Mouse (Mus musculus): ENCODE data around the gene Fam107a. TPM values are rescaled to one million over a fixed set of nuclear protein-coding genes. Genes with fewer than 3 reads are reported as not detected.
A peak's percentile ranks its signal among the peaks of the same experiment; 100 is the strongest.

Fam107a gene
- 155 TPM in 1 of 2 replicates, not detected in the other for polyA plus RNA-seq (2012; ENCODE audit: insufficient read depth, insufficient read length, low replicate concordance, missing spikeins)

- Histone ChIP-seq H3K27ac (ENCODE audit: insufficient read depth, low read depth, low read length) (no peak within 1 kb of the TSS), H3K4me1 (ENCODE audit: control insufficient read depth, insufficient read depth, low read length) (peaks cover 10% of the 10 kb centered on the region), H3K4me3 (ENCODE audit: insufficient read depth, low read depth, low read length) (peak within 1 kb of the TSS; percentile 9; the same call in 1 of the 2 replicates)
- TF ChIP-seq POLR2A (IDR thresholded peaks at IDR 0.05; ENCODE audit: insufficient read depth, low read depth, low read length) (no peak), CTCF (IDR thresholded peaks at IDR 0.05; ENCODE audit: insufficient read depth, low read depth, low read length) (no peak)
- WGBS, result 26% methylated on average over 41 of the region's 41 CpGs
These were observed at the start of gene Fam107a for GRCm38 (mm10) chr14:8317194-8318097. TSS of gene Fam107a (minus strand) at chr14:8318023.

DNA sequence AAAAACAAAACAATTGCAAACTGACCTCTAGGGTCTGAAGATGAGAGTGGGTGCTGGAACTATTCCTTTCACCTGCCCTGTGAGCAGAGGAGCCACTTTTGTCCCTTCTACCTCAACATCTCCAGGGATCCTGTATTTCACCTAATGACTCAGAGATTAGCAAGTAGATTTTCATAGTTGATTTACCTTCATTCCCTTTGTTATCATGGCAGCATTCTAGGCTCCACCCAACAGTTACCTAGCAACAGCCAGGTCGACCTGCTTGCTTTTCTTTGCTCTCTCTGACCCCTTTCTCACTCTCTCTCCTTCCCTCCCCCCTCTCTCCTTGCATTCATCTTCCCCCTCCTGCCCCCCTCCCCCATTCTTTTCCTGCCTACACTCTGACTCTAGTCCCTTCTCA lies 49.3 kb upstream of the Fam107a start:
- H3K4me3 ChIP-seq (ENCODE audit: insufficient read depth, low read depth, low read length), result no peak overlapping the region
- 15% methylated on average over 1 of the region's 1 CpGs for WGBS
- H3K27ac ChIP-seq (ENCODE audit: insufficient read depth, low read depth, low read length), result no peak overlapping the region
- TF ChIP-seq POLR2A (IDR thresholded peaks at IDR 0.05; ENCODE audit: insufficient read depth, low read depth, low read length) (no peak), CTCF (IDR thresholded peaks at IDR 0.05; ENCODE audit: insufficient read depth, low read depth, low read length) (no peak)
- no peaks in the 10 kb centered on the region for H3K4me1 ChIP-seq (ENCODE audit: control insufficient read depth, insufficient read depth, low read length)

DNA sequence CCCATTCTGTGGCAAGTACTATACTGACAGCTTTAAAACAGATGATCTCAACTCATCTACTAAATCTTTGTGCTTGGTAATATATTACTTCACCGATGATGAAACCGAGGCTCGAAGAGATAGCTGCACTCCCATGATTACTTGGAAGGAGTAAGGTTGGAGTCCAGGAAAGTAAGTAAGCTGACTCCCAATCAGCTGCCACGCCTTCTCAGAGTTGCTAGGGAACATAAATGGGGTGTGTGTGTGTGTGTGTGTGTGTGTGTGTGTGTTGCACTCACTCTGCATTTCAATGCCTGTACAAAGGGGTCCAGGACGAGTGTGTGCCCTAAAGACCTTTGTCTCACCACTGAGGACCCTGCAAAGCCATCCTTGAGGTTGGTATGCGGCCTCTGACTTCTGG lies 48.0 kb upstream of the Fam107a start:
- H3K4me3 ChIP-seq (ENCODE audit: insufficient read depth, low read depth, low read length), result no peak overlapping the region
- 80% methylated on average over 6 of the region's 6 CpGs for WGBS
- no peaks in the 10 kb centered on the region for H3K4me1 ChIP-seq (ENCODE audit: control insufficient read depth, insufficient read depth, low read length)
- no peak overlapping the region for H3K27ac ChIP-seq (ENCODE audit: insufficient read depth, low read depth, low read length)
- TF ChIP-seq POLR2A (IDR thresholded peaks at IDR 0.05; ENCODE audit: insufficient read depth, low read depth, low read length), result no peak
- no peak for TF ChIP-seq CTCF (IDR thresholded peaks at IDR 0.05; ENCODE audit: insufficient read depth, low read depth, low read length)

GRCm38 (mm10) chr14:8356836-8357235 lies 39.0 kb upstream of the Fam107a start:
- TF ChIP-seq POLR2A (IDR thresholded peaks at IDR 0.05; ENCODE audit: insufficient read depth, low read depth, low read length) (no peak), CTCF (IDR thresholded peaks at IDR 0.05; ENCODE audit: insufficient read depth, low read depth, low read length) (no peak)
- Histone ChIP-seq H3K27ac (ENCODE audit: insufficient read depth, low read depth, low read length) (no peak overlapping the region), H3K4me1 (ENCODE audit: control insufficient read depth, insufficient read depth, low read length) (no peaks in the 10 kb centered on the region), H3K4me3 (ENCODE audit: insufficient read depth, low read depth, low read length) (no peak overlapping the region)
- WGBS, result 83% methylated on average over 9 of the region's 9 CpGs

- H3K4me1 ChIP-seq (ENCODE audit: control insufficient read depth, insufficient read depth, low read length), result no peaks in the 10 kb centered on the region
- H3K27ac ChIP-seq (ENCODE audit: insufficient read depth, low read depth, low read length), result no peak overlapping the region
- no peak overlapping the region for H3K4me3 ChIP-seq (ENCODE audit: insufficient read depth, low read depth, low read length)
- 36% methylated on average over 6 of the region's 6 CpGs for WGBS
- TF ChIP-seq POLR2A (IDR thresholded peaks at IDR 0.05; ENCODE audit: insufficient read depth, low read depth, low read length), result no peak
- TF ChIP-seq CTCF (IDR thresholded peaks at IDR 0.05; ENCODE audit: insufficient read depth, low read depth, low read length), result peak; percentile 59; the same call in 1 of the 2 replicates
These were observed 38.2 kb upstream of the Fam107a start for GRCm38 (mm10) chr14:8355999-8356501.

- WGBS, result 77% methylated on average over 9 of the region's 9 CpGs
- H3K27ac ChIP-seq (ENCODE audit: insufficient read depth, low read depth, low read length), result no peak overlapping the region
- H3K4me1 ChIP-seq (ENCODE audit: control insufficient read depth, insufficient read depth, low read length), result no peaks in the 10 kb centered on the region
- no peak for TF ChIP-seq POLR2A (IDR thresholded peaks at IDR 0.05; ENCODE audit: insufficient read depth, low read depth, low read length)
- TF ChIP-seq CTCF (IDR thresholded peaks at IDR 0.05; ENCODE audit: insufficient read depth, low read depth, low read length), result no peak
- no peak overlapping the region for H3K4me3 ChIP-seq (ENCODE audit: insufficient read depth, low read depth, low read length)
These were observed 31.1 kb upstream of the Fam107a start for GRCm38 (mm10) chr14:8348927-8349326.

- H3K4me1 ChIP-seq (ENCODE audit: control insufficient read depth, insufficient read depth, low read length), result 0 out of 2 replicates have a peak, but pooled peaks cover 2% of the 10 kb centered on the region
- TF ChIP-seq POLR2A (IDR thresholded peaks at IDR 0.05; ENCODE audit: insufficient read depth, low read depth, low read length) (no peak), CTCF (IDR thresholded peaks at IDR 0.05; ENCODE audit: insufficient read depth, low read depth, low read length) (peak; percentile 66)
- H3K4me3 ChIP-seq (ENCODE audit: insufficient read depth, low read depth, low read length), result no peak overlapping the region
- WGBS, result 28% methylated on average over 7 of the region's 7 CpGs
- no peak overlapping the region for H3K27ac ChIP-seq (ENCODE audit: insufficient read depth, low read depth, low read length)
These were observed 28.6 kb upstream of the Fam107a start for GRCm38 (mm10) chr14:8346255-8346997.

- 66% methylated on average over 4 of the region's 4 CpGs for WGBS
- no peak overlapping the region for H3K4me3 ChIP-seq (ENCODE audit: insufficient read depth, low read depth, low read length)
These were observed 27.7 kb upstream of the Fam107a start for GRCm38 (mm10) chr14:8345566-8345965.

More at GRCm38 (mm10) chr14:8345566-8345965, 27.7 kb upstream of the Fam107a start:
- TF ChIP-seq CTCF (IDR thresholded peaks at IDR 0.05; ENCODE audit: insufficient read depth, low read depth, low read length) (no peak), POLR2A (IDR thresholded peaks at IDR 0.05; ENCODE audit: insufficient read depth, low read depth, low read length) (no peak)
- Histone ChIP-seq H3K27ac (ENCODE audit: insufficient read depth, low read depth, low read length) (no peak overlapping the region), H3K4me1 (ENCODE audit: control insufficient read depth, insufficient read depth, low read length) (0 out of 2 replicates have a peak, but pooled peaks cover 2% of the 10 kb centered on the region)
